Mouse (Mus musculus) R1 (cell line): ENCODE measurements around the gene Xrra1.

ENCODE experiments used
- DNase-seq: peaks from one replicate; pipeline ENCODE4 v3.0.0-alpha.2; 2018; ENCODE audit warnings: low read depth, low spot score

Gene Xrra1

GRCm38 (mm10) chr7:99851121-99851520, 7.8 kb upstream of the Xrra1 start:
- no peak for DNase-seq

- DNase-seq: no peak
These were observed 7.3 kb upstream of the Xrra1 start for GRCm38 (mm10) chr7:99851618-99852017.

- peak; percentile 70 for DNase-seq
These were observed 5.6 kb upstream of the Xrra1 start for GRCm38 (mm10) chr7:99853350-99853749.

- DNase-seq: no peak
These were observed 4.6 kb upstream of the Xrra1 start for GRCm38 (mm10) chr7:99854311-99854710.

- DNase-seq: no peak
These were observed 2.6 kb upstream of the Xrra1 start for GRCm38 (mm10) chr7:99856266-99856861.

GRCm38 (mm10) chr7:99858175-99858812, 622 bp upstream of the Xrra1 start:
- no peak for DNase-seq

- no peak for DNase-seq
These were observed 4.4 kb downstream of the Xrra1 start, which contains the start of gene Spcs2 for GRCm38 (mm10) chr7:99863362-99863761. Gene Spcs2 (minus strand): TSS chr7:99863462.

- DNase-seq: peak; percentile 25
These were observed 5.5 kb downstream of the Xrra1 start for GRCm38 (mm10) chr7:99864241-99865028.

- no peak for DNase-seq
These were observed 6.3 kb downstream of the Xrra1 start for GRCm38 (mm10) chr7:99865219-99865618.

- DNase-seq: no peak
These were observed 10.4 kb downstream of the Xrra1 start for GRCm38 (mm10) chr7:99869296-99869695.

- DNase-seq: no peak
These were observed 15.0 kb downstream of the Xrra1 start for GRCm38 (mm10) chr7:99873965-99874364.

- DNase-seq: no peak
These were observed 17.0 kb downstream of the Xrra1 start for GRCm38 (mm10) chr7:99875891-99876290.

- peak; percentile 76 for DNase-seq
These were observed 17.4 kb downstream of the Xrra1 start for GRCm38 (mm10) chr7:99876345-99876744.

- DNase-seq: no peak
These were observed 19.3 kb downstream of the Xrra1 start for GRCm38 (mm10) chr7:99878254-99878653.

GRCm38 (mm10) chr7:99887230-99887735, 28.4 kb downstream of the Xrra1 start:
- DNase-seq: no peak

- no peak for DNase-seq
These were observed 28.8 kb downstream of the Xrra1 start for GRCm38 (mm10) chr7:99887743-99888142.

GRCm38 (mm10) chr7:99889175-99889880, 30.4 kb downstream of the Xrra1 start:
- DNase-seq: no peak

GRCm38 (mm10) chr7:99890168-99890755, 31.3 kb downstream of the Xrra1 start:
- DNase-seq: no peak

GRCm38 (mm10) chr7:99891471-99891870, 32.6 kb downstream of the Xrra1 start:
- no peak for DNase-seq

- DNase-seq: no peak
These were observed 33.4 kb downstream of the Xrra1 start for GRCm38 (mm10) chr7:99892351-99892750.

- DNase-seq: no peak
These were observed 35.1 kb downstream of the Xrra1 start for GRCm38 (mm10) chr7:99893967-99894366.
